Mouse (Mus musculus) MEL (cell line): ENCODE data around the gene Rtp3.

ENCODE experiments used
- CHD2 ChIP-seq: IDR thresholded peaks from 2 replicates; pipeline ENCODE4 v1.6.1; 2011; ENCODE audit warnings: low read length, improper control_type of control experiment
- CTCF ChIP-seq, 3 experiments: IDR thresholded peaks in 2 of 3; conservative IDR thresholded peaks in 1 of 3; 2 replicates each; pipeline ENCODE4 v1.5.1; 2011 to 2012; ENCODE audit warnings: low read length in 3 of 3, low read depth in 2 of 3, mild to moderate bottlenecking in 2 of 3, improper control_type of control experiment in 1 of 3, inconsistent platforms in 1 of 3, mixed read lengths in 1 of 3, moderate library complexity in 1 of 3; ENCODE audit not compliant: control insufficient read depth in 1 of 3, insufficient read depth in 1 of 3, poor library complexity in 1 of 3, severe bottlenecking in 1 of 3
- RAD21 ChIP-seq: IDR thresholded peaks from 2 replicates; pipeline ENCODE4 v1.6.1; 2011; ENCODE audit warnings: mild to moderate bottlenecking, low read depth, low read length, improper control_type of control experiment
- TBP ChIP-seq: IDR thresholded peaks from 2 replicates; pipeline ENCODE4 v1.8.0; 2011; ENCODE audit warnings: low read depth, low read length, improper control_type of control experiment

DNA sequence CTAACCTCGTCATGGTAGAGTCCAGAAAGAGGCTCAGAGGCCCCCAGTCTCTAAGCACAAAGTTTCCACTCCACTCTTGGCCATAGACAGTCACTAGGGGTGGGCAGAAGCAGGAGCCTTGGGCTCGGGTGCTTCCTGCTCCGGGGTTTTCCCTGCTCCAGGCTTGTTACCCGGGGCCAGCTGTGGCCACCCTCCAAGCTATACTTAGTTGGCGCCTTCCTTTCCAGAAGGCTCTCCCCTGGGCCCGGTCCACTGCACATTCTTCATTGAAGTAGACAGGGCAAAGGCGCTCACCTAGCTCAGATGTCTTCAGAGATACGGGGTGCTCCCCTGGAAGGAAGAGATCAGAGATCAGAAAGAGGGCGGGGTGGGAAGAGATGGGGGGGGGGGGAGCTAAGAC, 21.2 kb upstream of the Rtp3 start:
- TF ChIP-seq CTCF (IDR thresholded peaks at IDR 0.05 in 2 of 3, conservative IDR thresholded peaks at IDR 0.05 in 1 of 3; ENCODE audit: control insufficient read depth in 1 of 3, insufficient read depth in 1 of 3, low read depth in 2 of 3, low read length in 3 of 3, poor library complexity in 1 of 3, severe bottlenecking in 1 of 3) (no peak), CHD2 (no peak), RAD21 (no peak), TBP (no peak)
